Mouse (Mus musculus) hindbrain, embryonic 11.5 days (tissue): ENCODE results near the gene H2-Ab1. TPM values are rescaled to one million over a fixed set of nuclear protein-coding genes. Genes with fewer than 3 reads are reported as not detected.
"Not testable (repeated sequence)": the region's sequence is repeated elsewhere in the genome, so short reads cannot be mapped to it uniquely, and the experiment has no call there.

Experiments used
- ATAC-seq: fragments of 200-750 bp; cut with Nextera tagmentation; 2 replicates; pipeline ENCODE4 v1.8.0; 2017; ENCODE audit warnings: mild to moderate bottlenecking, moderate TSS enrichment, moderate library complexity; ENCODE audit not compliant: low FRiP score
- DNase-seq: peaks from one replicate; pipeline ENCODE4 v3.0.0-alpha.2; 2015; ENCODE audit warnings: low spot score
- H3K27ac ChIP-seq: fragments of 300-500 bp; sonication (generic); 2 replicates; pipeline ENCODE4 v1.5.1; 2014; ENCODE audit warnings: mild to moderate bottlenecking, low read depth, low read length
- H3K27me3 ChIP-seq: fragments of 300-500 bp; sonication (generic); 2 replicates; pipeline ENCODE4 v1.6.1; 2014; ENCODE audit warnings: mild to moderate bottlenecking, low read length, moderate library complexity, mixed read lengths; ENCODE audit not compliant: control insufficient read depth, insufficient read depth
- H3K36me3 ChIP-seq: fragments of 300-500 bp; sonication (generic); 2 replicates; pipeline ENCODE4 v1.6.1; 2014; ENCODE audit warnings: mild to moderate bottlenecking, low read length, moderate library complexity, mixed read lengths; ENCODE audit not compliant: control insufficient read depth, insufficient read depth
- H3K4me1 ChIP-seq: fragments of 300-500 bp; sonication (generic); replicated peaks from 2 replicates; pipeline ENCODE4 v1.6.1; 2014; ENCODE audit warnings: low read length, mixed read lengths; ENCODE audit not compliant: control insufficient read depth, insufficient read depth
- H3K4me2 ChIP-seq: fragments of 300-500 bp; sonication (generic); replicated peaks from 2 replicates; pipeline ENCODE4 v1.6.1; 2014; ENCODE audit warnings: mild to moderate bottlenecking, low read depth, low read length
- H3K4me3 ChIP-seq: fragments of 300-500 bp; sonication (generic); 2 replicates; pipeline ENCODE4 v1.5.1; 2014; ENCODE audit warnings: low read depth, low read length
- H3K9ac ChIP-seq: fragments of 300-500 bp; sonication (generic); 2 replicates; pipeline ENCODE4 v1.6.1; 2014; ENCODE audit warnings: low read depth, low read length
- H3K9me3 ChIP-seq: fragments of 300-500 bp; sonication (generic); 2 replicates; pipeline ENCODE4 v1.6.1; 2016; ENCODE audit warnings: low read length; ENCODE audit not compliant: control insufficient read depth
- WGBS: fragments of 180-500 bp; shearing (Covaris S2); extraction: QIAGEN DNeasy Blood & Tissue Kit; methylation state at CpG from one replicate; pipeline ENCODE4 v1.1.7; 2014; 5-methylcytosine and 5-hydroxymethylcytosine counted together
- polyA plus RNA-seq: library from polyadenylated mRNA; unstranded; fragments of >200 nt; fragmentation: Nextera tagmentation; extraction: Ambion mirVana; gene quantifications from 2 replicates; pipeline ENCODE4 v1.2.1, GENCODE M21; 2014

H2-Ab1 gene
- polyA plus RNA-seq, 1 experiment from 2014 or later = 2.4 TPM

- WGBS = 32% methylated on average over 10 of the region's 10 CpGs
- Histone ChIP-seq H3K4me2 (peak overlapping the region; percentile 79), H3K9me3 (no peaks in the 10 kb centered on the region), H3K27ac (no peak overlapping the region), H3K27me3 (no peaks in the 10 kb centered on the region), H3K4me1 (0 out of 2 replicates have a peak, but pooled peaks cover 2% of the 10 kb centered on the region), H3K4me3 (peak overlapping the region; percentile 51), H3K36me3 (no peaks in the 10 kb centered on the region), H3K9ac (peak overlapping the region; percentile 52)
- DNase-seq (no peak), ATAC-seq (no peak)
These were observed 51.7 kb downstream of the H2-Ab1 start for GRCm38 (mm10) chr17:34309225-34309624.

- WGBS = 23% methylated on average over 38 of the region's 38 CpGs
- 0 out of 2 replicates have a peak, but pooled peaks cover 2% of the 10 kb centered on the region for H3K4me1 ChIP-seq
- H3K9ac ChIP-seq = peak overlapping the region; percentile 52
- H3K9me3 ChIP-seq = no peaks in the 10 kb centered on the region
- no peaks in the 10 kb centered on the region for H3K36me3 ChIP-seq
- no peak overlapping the region for H3K27ac ChIP-seq
- peak overlapping the region; percentile 79 for H3K4me2 ChIP-seq
- H3K27me3 ChIP-seq = no peaks in the 10 kb centered on the region
- H3K4me3 ChIP-seq = peak overlapping the region; percentile 51
- peak; percentile 87 for ATAC-seq
- peak; percentile 74 for DNase-seq
These were observed 52.3 kb downstream of the H2-Ab1 start for GRCm38 (mm10) chr17:34309683-34310385.

- ATAC-seq, H3K4me3 ChIP-seq, H3K27ac ChIP-seq, H3K4me1 ChIP-seq, H3K36me3 ChIP-seq, H3K4me2 ChIP-seq, H3K27me3 ChIP-seq, H3K9ac ChIP-seq, H3K9me3 ChIP-seq, DNase-seq: not testable (repeated sequence)
- 88% methylated on average over 3 of the region's 3 CpGs for WGBS
These were observed 53.0 kb downstream of the H2-Ab1 start for GRCm38 (mm10) chr17:34310526-34310925.

GRCm38 (mm10) chr17:34312185-34312584 lies 54.7 kb downstream of the H2-Ab1 start:
- H3K9ac ChIP-seq = no peak overlapping the region
- ATAC-seq (no peak), DNase-seq (no peak)
- no peak overlapping the region for H3K4me2 ChIP-seq
- WGBS = 93% methylated on average over 1 of the region's 1 CpGs
- no peaks in the 10 kb centered on the region for H3K27me3 ChIP-seq
- H3K9me3 ChIP-seq = no peaks in the 10 kb centered on the region
- no peaks in the 10 kb centered on the region for H3K36me3 ChIP-seq
- no peak overlapping the region for H3K27ac ChIP-seq
- H3K4me3 ChIP-seq = no peak overlapping the region
- 0 out of 2 replicates have a peak, but pooled peaks cover 2% of the 10 kb centered on the region for H3K4me1 ChIP-seq

- Histone ChIP-seq H3K4me2 (no peak overlapping the region), H3K9ac (no peak overlapping the region), H3K4me3 (no peak overlapping the region), H3K36me3 (no peaks in the 10 kb centered on the region), H3K27ac (no peak overlapping the region), H3K9me3 (no peaks in the 10 kb centered on the region), H3K27me3 (no peaks in the 10 kb centered on the region), H3K4me1 (0 out of 2 replicates have a peak, but pooled peaks cover 2% of the 10 kb centered on the region)
- WGBS = 31% methylated on average over 3 of the region's 3 CpGs
- DNase-seq (peak; percentile 87), ATAC-seq (no peak)
These were observed 55.9 kb downstream of the H2-Ab1 start for GRCm38 (mm10) chr17:34313393-34313792.

GRCm38 (mm10) chr17:34314286-34314685 lies 56.8 kb downstream of the H2-Ab1 start:
- Histone ChIP-seq H3K4me3 (no peak overlapping the region), H3K4me2 (no peak overlapping the region), H3K27me3 (no peaks in the 10 kb centered on the region), H3K9ac (no peak overlapping the region), H3K4me1 (0 out of 2 replicates have a peak, but pooled peaks cover under 1% of the 10 kb centered on the region), H3K9me3 (no peaks in the 10 kb centered on the region), H3K27ac (no peak overlapping the region), H3K36me3 (no peaks in the 10 kb centered on the region)
- DNase-seq (no peak), ATAC-seq (no peak)
- 66% methylated on average over 9 of the region's 9 CpGs for WGBS

- Histone ChIP-seq H3K9ac (no peak overlapping the region), H3K36me3 (no peaks in the 10 kb centered on the region), H3K9me3 (no peaks in the 10 kb centered on the region), H3K4me3 (no peak overlapping the region), H3K27ac (no peak overlapping the region), H3K4me2 (no peak overlapping the region), H3K4me1 (no peaks in the 10 kb centered on the region), H3K27me3 (no peaks in the 10 kb centered on the region)
- ATAC-seq (no peak), DNase-seq (no peak)
- whole genome bisulfite sequencing = 89% methylated on average over 1 of the region's 1 CpGs
These were observed 58.0 kb downstream of the H2-Ab1 start for GRCm38 (mm10) chr17:34315512-34315911.

- no peak overlapping the region for H3K27ac ChIP-seq
- no peak for ATAC-seq
- no peaks in the 10 kb centered on the region for H3K9me3 ChIP-seq
- no peaks in the 10 kb centered on the region for H3K4me1 ChIP-seq
- no peaks in the 10 kb centered on the region for H3K36me3 ChIP-seq
- H3K27me3 ChIP-seq = no peaks in the 10 kb centered on the region
- 73% methylated on average over 2 of the region's 2 CpGs for WGBS
- no peak for DNase-seq
- no peak overlapping the region for H3K4me2 ChIP-seq
- H3K4me3 ChIP-seq = no peak overlapping the region
- H3K9ac ChIP-seq = no peak overlapping the region
These were observed 59.2 kb downstream of the H2-Ab1 start for GRCm38 (mm10) chr17:34316697-34317096.

GRCm38 (mm10) chr17:34317275-34317674 lies 59.8 kb downstream of the H2-Ab1 start:
- WGBS = 45% methylated on average over 2 of the region's 2 CpGs
- H3K4me2 ChIP-seq = no peak overlapping the region

More at GRCm38 (mm10) chr17:34317275-34317674, 59.8 kb downstream of the H2-Ab1 start:
- Histone ChIP-seq H3K9ac (no peak overlapping the region), H3K4me1 (no peaks in the 10 kb centered on the region), H3K27ac (no peak overlapping the region), H3K4me3 (no peak overlapping the region), H3K9me3 (no peaks in the 10 kb centered on the region), H3K27me3 (no peaks in the 10 kb centered on the region), H3K36me3 (no peaks in the 10 kb centered on the region)
- ATAC-seq (no peak), DNase-seq (no peak)
